Mouse (Mus musculus) embryonic facial prominence, embryonic 15.5 days (tissue): ENCODE results near the gene Dzip3. TPM values are rescaled to one million over a fixed set of nuclear protein-coding genes. Genes with fewer than 3 reads are reported as not detected.

ENCODE experiments used
- ATAC-seq: fragments of 200-750 bp; cut with Nextera tagmentation; 2 replicates; pipeline ENCODE4 v1.8.0; 2017; ENCODE audit warnings: low read depth, moderate TSS enrichment; ENCODE audit not compliant: insufficient number of reproducible peaks, low FRiP score, low TSS enrichment
- H3K27ac ChIP-seq: fragments of 300-500 bp; sonication (generic); replicated peaks from 2 replicates; pipeline ENCODE4 v1.5.1; 2015; ENCODE audit warnings: mild to moderate bottlenecking, inconsistent platforms
- H3K27me3 ChIP-seq: fragments of 300-500 bp; sonication (generic); 2 replicates; pipeline ENCODE4 v1.6.1; 2015; ENCODE audit warnings: inconsistent platforms
- H3K36me3 ChIP-seq: fragments of 300-500 bp; sonication (generic); 2 replicates; pipeline ENCODE4 v1.6.1; 2015; ENCODE audit warnings: mild to moderate bottlenecking, inconsistent platforms
- H3K4me1 ChIP-seq: fragments of 300-500 bp; sonication (generic); 2 replicates; pipeline ENCODE4 v1.6.1; 2015; ENCODE audit warnings: inconsistent platforms
- H3K4me2 ChIP-seq: fragments of 300-500 bp; sonication (generic); replicated peaks from 2 replicates; pipeline ENCODE4 v1.6.1; 2015; ENCODE audit warnings: mild to moderate bottlenecking, inconsistent platforms
- H3K4me3 ChIP-seq: fragments of 300-500 bp; sonication (generic); replicated peaks from 2 replicates; pipeline ENCODE4 v1.5.1; 2015; ENCODE audit warnings: mild to moderate bottlenecking, inconsistent platforms
- H3K9ac ChIP-seq: fragments of 300-500 bp; sonication (generic); 2 replicates; pipeline ENCODE4 v1.6.1; 2015; ENCODE audit warnings: inconsistent platforms
- H3K9me3 ChIP-seq: fragments of 300-500 bp; sonication (generic); replicated peaks from 2 replicates; pipeline ENCODE4 v1.6.1; 2016; ENCODE audit warnings: inconsistent platforms
- WGBS: fragments of 180-500 bp; shearing (Covaris S2); methylation state at CpG from one replicate; pipeline ENCODE4 v1.1.7; 2015; 5-methylcytosine and 5-hydroxymethylcytosine counted together
- polyA plus RNA-seq: library from polyadenylated mRNA; unstranded; fragments of >200 nt; fragmentation: Nextera tagmentation; extraction: Ambion mirVana; gene quantifications from 2 replicates; pipeline ENCODE4 v1.2.1, GENCODE M21; 2015

Gene Dzip3
- polyA plus RNA-seq, 1 experiment from 2014 or later, result 28.3 TPM

- H3K27ac ChIP-seq, result no peak overlapping the region
- peaks cover 3% of the 10 kb centered on the region; the same call in 1 of the 2 replicates for H3K36me3 ChIP-seq
- H3K9ac ChIP-seq, result no peak overlapping the region
- H3K4me1 ChIP-seq, result 0 out of 2 replicates have a peak, but pooled peaks cover 4% of the 10 kb centered on the region
- no peak for ATAC-seq
- H3K4me2 ChIP-seq, result no peak overlapping the region
- no peaks in the 10 kb centered on the region for H3K9me3 ChIP-seq
- no peak overlapping the region for H3K4me3 ChIP-seq
- H3K27me3 ChIP-seq, result no peaks in the 10 kb centered on the region
- WGBS, result 64% methylated on average over 5 of the region's 5 CpGs
Observed at GRCm38 (mm10) chr16:48985034-48985627, 8.8 kb downstream of the Dzip3 start.

DNA sequence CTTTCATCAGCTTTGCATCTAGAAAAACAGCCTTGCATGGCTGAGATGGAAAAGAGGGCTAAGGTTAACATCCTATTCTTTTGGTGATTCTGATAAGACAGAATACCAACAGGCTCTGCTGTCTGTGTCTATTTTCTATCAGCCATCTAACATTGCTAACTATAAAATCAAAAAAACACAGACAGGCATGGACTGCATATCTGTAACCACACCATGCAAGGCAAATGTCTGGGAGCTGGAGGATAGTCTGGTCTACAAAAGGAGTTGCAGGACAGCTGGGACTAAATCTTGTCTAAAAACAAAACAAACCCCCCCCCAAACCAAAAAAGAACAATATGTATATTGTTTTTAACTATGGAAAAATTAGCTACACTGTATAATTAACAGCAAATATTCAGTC, 14.0 kb downstream of the Dzip3 start:
- no peak for ATAC-seq

GRCm38 (mm10) chr16:48973548-48973947, 20.4 kb downstream of the Dzip3 start:
- no peaks in the 10 kb centered on the region for H3K27me3 ChIP-seq
- WGBS, result 92% methylated on average over 1 of the region's 1 CpGs
- no peaks in the 10 kb centered on the region for H3K9me3 ChIP-seq

More for the DNA sequence above, 14.0 kb downstream of the Dzip3 start:
- Histone ChIP-seq H3K27ac (no peak overlapping the region), H3K36me3 (peaks cover 13% of the 10 kb centered on the region), H3K9ac (no peak overlapping the region), H3K4me1 (no peaks in the 10 kb centered on the region), H3K27me3 (no peaks in the 10 kb centered on the region), H3K9me3 (no peaks in the 10 kb centered on the region), H3K4me2 (no peak overlapping the region), H3K4me3 (no peak overlapping the region)

GRCm38 (mm10) chr16:48972996-48973395, 21.0 kb downstream of the Dzip3 start:
- H3K9me3 ChIP-seq, result no peaks in the 10 kb centered on the region
- WGBS, result 96% methylated on average over 2 of the region's 2 CpGs
- no peak overlapping the region for H3K9ac ChIP-seq
- H3K4me1 ChIP-seq, result no peaks in the 10 kb centered on the region
- H3K36me3 ChIP-seq, result peaks cover 10% of the 10 kb centered on the region; the same call in 1 of the 2 replicates
- no peak overlapping the region for H3K4me2 ChIP-seq
- H3K27me3 ChIP-seq, result no peaks in the 10 kb centered on the region
- no peak overlapping the region for H3K4me3 ChIP-seq
- no peak for ATAC-seq
- no peak overlapping the region for H3K27ac ChIP-seq

More at GRCm38 (mm10) chr16:48973548-48973947, 20.4 kb downstream of the Dzip3 start:
- Histone ChIP-seq H3K27ac (no peak overlapping the region), H3K9ac (no peak overlapping the region), H3K36me3 (peaks cover 14% of the 10 kb centered on the region), H3K4me1 (no peaks in the 10 kb centered on the region), H3K4me3 (no peak overlapping the region), H3K4me2 (no peak overlapping the region)
- ATAC-seq, result no peak

DNA sequence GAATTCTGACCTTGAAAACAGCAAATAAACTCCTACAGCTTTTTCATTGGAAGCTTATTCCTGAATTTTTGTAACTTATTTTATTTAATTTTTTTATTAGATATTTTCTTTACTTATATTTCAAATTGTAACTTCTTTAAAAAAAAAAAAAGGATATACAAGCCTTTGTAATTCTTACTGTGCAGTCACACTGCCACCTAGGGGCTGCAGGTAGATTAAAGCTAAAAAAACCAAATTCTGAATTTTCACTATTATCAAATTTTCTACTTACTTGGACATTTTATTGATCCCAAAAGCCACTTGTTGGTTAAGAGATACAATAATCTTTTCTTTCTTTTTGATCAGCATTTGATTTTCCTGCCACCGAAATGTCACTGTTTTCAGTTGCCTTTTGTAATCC, 52.2 kb downstream of the Dzip3 start:
- WGBS, result 61% methylated on average over 1 of the region's 1 CpGs
- no peak overlapping the region for H3K27ac ChIP-seq
- no peak for ATAC-seq
- no peak overlapping the region for H3K4me3 ChIP-seq
- H3K36me3 ChIP-seq, result peaks cover 16% of the 10 kb centered on the region
- H3K9ac ChIP-seq, result no peak overlapping the region
- H3K27me3 ChIP-seq, result no peaks in the 10 kb centered on the region
- no peak overlapping the region for H3K4me2 ChIP-seq
- no peaks in the 10 kb centered on the region for H3K4me1 ChIP-seq
- no peaks in the 10 kb centered on the region for H3K9me3 ChIP-seq

GRCm38 (mm10) chr16:48923724-48924123, 70.2 kb downstream of the Dzip3 start:
- Histone ChIP-seq H3K4me2 (no peak overlapping the region), H3K9ac (no peak overlapping the region), H3K4me1 (no peaks in the 10 kb centered on the region), H3K27me3 (no peaks in the 10 kb centered on the region), H3K4me3 (no peak overlapping the region), H3K9me3 (no peaks in the 10 kb centered on the region), H3K36me3 (peaks cover 31% of the 10 kb centered on the region), H3K27ac (no peak overlapping the region)
- 93% methylated on average over 1 of the region's 1 CpGs for WGBS
- ATAC-seq, result no peak

- H3K4me2 ChIP-seq, result no peak overlapping the region
- WGBS, result 92% methylated on average over 3 of the region's 3 CpGs
- no peak overlapping the region for H3K9ac ChIP-seq
- no peak overlapping the region for H3K27ac ChIP-seq
- no peak overlapping the region for H3K4me3 ChIP-seq
- no peaks in the 10 kb centered on the region for H3K27me3 ChIP-seq
- H3K4me1 ChIP-seq, result no peaks in the 10 kb centered on the region
- H3K9me3 ChIP-seq, result no peaks in the 10 kb centered on the region
- no peaks in the 10 kb centered on the region for H3K36me3 ChIP-seq
- no peak for ATAC-seq
Observed at GRCm38 (mm10) chr16:48913206-48913605, 80.8 kb downstream of the Dzip3 start.

DNA sequence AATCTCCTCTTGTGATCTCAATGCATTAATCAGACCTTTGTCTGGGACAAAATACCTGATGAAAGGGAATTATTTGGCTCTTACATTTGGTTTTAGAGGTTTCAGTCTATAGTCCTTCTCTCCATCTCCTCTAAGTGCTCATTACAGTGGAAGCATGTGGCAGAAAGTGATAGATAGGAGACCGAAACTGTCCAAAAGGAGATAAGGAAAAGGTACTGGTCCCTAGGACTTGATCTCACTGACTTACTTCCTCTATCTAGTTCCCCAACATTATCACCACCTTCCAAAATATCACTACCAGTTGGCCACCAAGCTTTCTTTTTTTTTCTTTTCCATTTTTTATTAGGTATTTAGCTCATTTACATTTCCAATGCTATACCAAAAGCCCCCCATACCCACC, 82.8 kb downstream of the Dzip3 start:
- Histone ChIP-seq H3K27me3 (no peaks in the 10 kb centered on the region), H3K9me3 (no peaks in the 10 kb centered on the region), H3K4me2 (no peak overlapping the region), H3K4me1 (no peaks in the 10 kb centered on the region), H3K9ac (no peak overlapping the region), H3K27ac (no peak overlapping the region), H3K4me3 (no peak overlapping the region), H3K36me3 (no peaks in the 10 kb centered on the region)
- 93% methylated on average over 1 of the region's 1 CpGs for WGBS
- no peak for ATAC-seq

DNA sequence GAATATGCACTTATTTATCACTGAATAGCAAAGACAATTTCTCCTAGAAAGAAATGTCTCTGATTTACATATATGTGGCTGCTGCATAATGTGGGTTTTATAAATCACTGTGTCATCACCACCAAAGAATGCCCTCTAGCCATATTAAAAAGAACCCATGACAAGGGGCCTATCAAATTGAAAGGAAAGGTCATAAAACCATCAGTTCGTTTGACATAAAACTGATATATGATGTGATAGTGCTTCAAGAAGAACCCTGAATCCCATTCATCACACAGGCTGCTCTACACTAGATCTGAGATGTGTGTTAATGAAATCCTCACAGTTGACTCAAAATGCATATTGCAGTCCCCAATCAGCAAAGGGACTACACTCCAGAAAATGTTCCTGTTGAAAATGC, 94.1 kb downstream of the Dzip3 start:
- H3K4me2 ChIP-seq, result no peak overlapping the region
- H3K36me3 ChIP-seq, result no peaks in the 10 kb centered on the region
- H3K27ac ChIP-seq, result no peak overlapping the region
- ATAC-seq, result no peak
- no peaks in the 10 kb centered on the region; the same call in 1 of the 2 replicates for H3K9me3 ChIP-seq
- no peaks in the 10 kb centered on the region for H3K4me1 ChIP-seq
- 68% methylated on average over 1 of the region's 1 CpGs for WGBS
- no peaks in the 10 kb centered on the region for H3K27me3 ChIP-seq
- no peak overlapping the region for H3K9ac ChIP-seq
- H3K4me3 ChIP-seq, result no peak overlapping the region

DNA sequence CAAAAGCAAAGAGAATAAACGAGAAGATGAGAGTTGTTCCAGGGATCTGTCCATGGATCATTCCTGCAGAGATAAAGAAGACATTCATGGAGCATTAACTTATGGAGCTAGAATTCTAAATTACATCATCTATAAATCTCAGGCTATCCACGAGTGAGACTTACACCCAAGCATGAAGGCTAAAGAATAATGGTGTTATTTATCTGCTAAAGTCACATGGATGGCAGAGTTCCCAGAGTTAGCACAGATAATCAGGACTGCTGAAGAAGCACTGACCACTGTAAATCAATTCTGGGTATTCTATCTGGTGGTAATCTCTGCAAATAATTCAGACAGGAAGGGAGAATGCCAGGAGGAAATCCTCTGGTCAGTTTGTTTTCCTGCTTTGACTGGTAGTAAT, 103.2 kb downstream of the Dzip3 start:
- H3K27me3 ChIP-seq, result no peaks in the 10 kb centered on the region
- H3K4me3 ChIP-seq, result no peak overlapping the region
- H3K27ac ChIP-seq, result no peak overlapping the region
- no peak overlapping the region for H3K4me2 ChIP-seq
- no peaks in the 10 kb centered on the region for H3K9me3 ChIP-seq
- no peak overlapping the region for H3K9ac ChIP-seq
- 58% methylated on average over 2 of the region's 2 CpGs for WGBS
- no peaks in the 10 kb centered on the region for H3K4me1 ChIP-seq
- no peak for ATAC-seq
- H3K36me3 ChIP-seq, result no peaks in the 10 kb centered on the region
